Mouse (Mus musculus): Measurements from ENCODE around the gene A630076J17Rik. TPM values are rescaled to one million over a fixed set of nuclear protein-coding genes. Genes with fewer than 3 reads are reported as not detected.

A630076J17Rik gene
- polyA plus RNA-seq, 1 experiment from 2014 or later, result not detected

- no peak for ATAC-seq (ENCODE audit: low read depth)
- Histone ChIP-seq H3K27ac (ENCODE audit: low read length) (no peak within 1 kb of the TSS), H3K9me3 (replicated peaks; ENCODE audit: control insufficient read depth, low read length) (no peaks in the 10 kb centered on the region), H3K4me1 (ENCODE audit: control insufficient read depth, low read depth, low read length) (no peaks in the 10 kb centered on the region), H3K4me2 (ENCODE audit: low read depth, low read length) (no peak within 1 kb of the TSS), H3K4me3 (ENCODE audit: low read depth, low read length) (no peak within 1 kb of the TSS), H3K9ac (ENCODE audit: low read depth, low read length) (no peak within 1 kb of the TSS), H3K36me3 (ENCODE audit: control insufficient read depth, insufficient read depth) (no peaks in the 10 kb centered on the region), H3K27me3 (ENCODE audit: control insufficient read depth, insufficient read depth, low read depth, low read length) (no peaks in the 10 kb centered on the region)
- 72% methylated on average over 9 of the region's 9 CpGs for WGBS (ENCODE audit: insufficient replicate concordance)
These were observed 9.2 kb downstream of the A630076J17Rik start, which contains the start of gene Prok1 for GRCm38 (mm10) chr3:107239607-107240006. Gene Prok1, minus strand, starts transcription at chr3:107239707.

- no peak overlapping the region for H3K27ac ChIP-seq (ENCODE audit: low read length)
- H3K4me3 ChIP-seq (ENCODE audit: low read depth, low read length), result no peak overlapping the region
- no peaks in the 10 kb centered on the region for H3K4me1 ChIP-seq (ENCODE audit: control insufficient read depth, low read depth, low read length)
- H3K9ac ChIP-seq (ENCODE audit: low read depth, low read length), result no peak overlapping the region
- no peak for ATAC-seq (ENCODE audit: low read depth)
- H3K27me3 ChIP-seq (ENCODE audit: control insufficient read depth, insufficient read depth, low read depth, low read length), result no peaks in the 10 kb centered on the region
- 41% methylated on average over 14 of the region's 14 CpGs for WGBS (ENCODE audit: insufficient replicate concordance)
- no peaks in the 10 kb centered on the region for H3K9me3 ChIP-seq (replicated peaks; ENCODE audit: control insufficient read depth, low read length)
- H3K4me2 ChIP-seq (ENCODE audit: low read depth, low read length), result no peak overlapping the region
- H3K36me3 ChIP-seq (ENCODE audit: control insufficient read depth, insufficient read depth), result no peaks in the 10 kb centered on the region
These were observed 11.1 kb downstream of the A630076J17Rik start for GRCm38 (mm10) chr3:107241389-107242094.

GRCm38 (mm10) chr3:107246876-107247275, 16.5 kb downstream of the A630076J17Rik start:
- H3K9ac ChIP-seq (ENCODE audit: low read depth, low read length), result no peak overlapping the region
- H3K4me3 ChIP-seq (ENCODE audit: low read depth, low read length), result no peak overlapping the region
- no peak for ATAC-seq (ENCODE audit: low read depth)
- WGBS (ENCODE audit: insufficient replicate concordance), result 60% methylated on average over 6 of the region's 6 CpGs
- H3K4me1 ChIP-seq (ENCODE audit: control insufficient read depth, low read depth, low read length), result no peaks in the 10 kb centered on the region
- H3K27me3 ChIP-seq (ENCODE audit: control insufficient read depth, insufficient read depth, low read depth, low read length), result no peaks in the 10 kb centered on the region
- no peak overlapping the region for H3K4me2 ChIP-seq (ENCODE audit: low read depth, low read length)
- no peaks in the 10 kb centered on the region for H3K9me3 ChIP-seq (replicated peaks; ENCODE audit: control insufficient read depth, low read length)
- no peaks in the 10 kb centered on the region for H3K36me3 ChIP-seq (ENCODE audit: control insufficient read depth, insufficient read depth)
- H3K27ac ChIP-seq (ENCODE audit: low read length), result no peak overlapping the region

- ATAC-seq (ENCODE audit: low read depth), result no peak
- Histone ChIP-seq H3K27ac (ENCODE audit: low read length) (no peak overlapping the region), H3K4me3 (ENCODE audit: low read depth, low read length) (no peak overlapping the region), H3K9ac (ENCODE audit: low read depth, low read length) (no peak overlapping the region), H3K36me3 (ENCODE audit: control insufficient read depth, insufficient read depth) (no peaks in the 10 kb centered on the region), H3K4me2 (ENCODE audit: low read depth, low read length) (no peak overlapping the region), H3K9me3 (replicated peaks; ENCODE audit: control insufficient read depth, low read length) (no peaks in the 10 kb centered on the region), H3K4me1 (ENCODE audit: control insufficient read depth, low read depth, low read length) (no peaks in the 10 kb centered on the region), H3K27me3 (ENCODE audit: control insufficient read depth, insufficient read depth, low read depth, low read length) (no peaks in the 10 kb centered on the region)
- WGBS (ENCODE audit: insufficient replicate concordance), result 29% methylated on average over 3 of the region's 3 CpGs
These were observed 18.6 kb downstream of the A630076J17Rik start for GRCm38 (mm10) chr3:107249042-107249441.

- ATAC-seq (ENCODE audit: low read depth), result no peak
- Histone ChIP-seq H3K27me3 (ENCODE audit: control insufficient read depth, insufficient read depth, low read depth, low read length) (no peaks in the 10 kb centered on the region), H3K27ac (ENCODE audit: low read length) (no peak overlapping the region), H3K9ac (ENCODE audit: low read depth, low read length) (no peak overlapping the region), H3K4me2 (ENCODE audit: low read depth, low read length) (no peak overlapping the region), H3K4me1 (ENCODE audit: control insufficient read depth, low read depth, low read length) (no peaks in the 10 kb centered on the region), H3K9me3 (replicated peaks; ENCODE audit: control insufficient read depth, low read length) (no peaks in the 10 kb centered on the region), H3K36me3 (ENCODE audit: control insufficient read depth, insufficient read depth) (no peaks in the 10 kb centered on the region), H3K4me3 (ENCODE audit: low read depth, low read length) (no peak overlapping the region)
- 9% methylated on average over 2 of the region's 2 CpGs for WGBS (ENCODE audit: insufficient replicate concordance)
These were observed 19.9 kb downstream of the A630076J17Rik start for GRCm38 (mm10) chr3:107250320-107250719.

- 20% methylated on average over 4 of the region's 4 CpGs for WGBS (ENCODE audit: insufficient replicate concordance)
- Histone ChIP-seq H3K4me2 (ENCODE audit: low read depth, low read length) (no peak overlapping the region), H3K27me3 (ENCODE audit: control insufficient read depth, insufficient read depth, low read depth, low read length) (no peaks in the 10 kb centered on the region), H3K27ac (ENCODE audit: low read length) (no peak overlapping the region), H3K4me3 (ENCODE audit: low read depth, low read length) (no peak overlapping the region), H3K9ac (ENCODE audit: low read depth, low read length) (no peak overlapping the region), H3K4me1 (ENCODE audit: control insufficient read depth, low read depth, low read length) (no peaks in the 10 kb centered on the region), H3K9me3 (replicated peaks; ENCODE audit: control insufficient read depth, low read length) (no peaks in the 10 kb centered on the region), H3K36me3 (ENCODE audit: control insufficient read depth, insufficient read depth) (no peaks in the 10 kb centered on the region)
- no peak for ATAC-seq (ENCODE audit: low read depth)
These were observed 21.6 kb downstream of the A630076J17Rik start for GRCm38 (mm10) chr3:107252035-107252434.

GRCm38 (mm10) chr3:107253925-107254324, 23.5 kb downstream of the A630076J17Rik start:
- Histone ChIP-seq H3K9ac (ENCODE audit: low read depth, low read length) (no peak overlapping the region), H3K27ac (ENCODE audit: low read length) (no peak overlapping the region), H3K4me3 (ENCODE audit: low read depth, low read length) (no peak overlapping the region), H3K27me3 (ENCODE audit: control insufficient read depth, insufficient read depth, low read depth, low read length) (no peaks in the 10 kb centered on the region), H3K9me3 (replicated peaks; ENCODE audit: control insufficient read depth, low read length) (no peaks in the 10 kb centered on the region), H3K4me2 (ENCODE audit: low read depth, low read length) (no peak overlapping the region), H3K4me1 (ENCODE audit: control insufficient read depth, low read depth, low read length) (no peaks in the 10 kb centered on the region), H3K36me3 (ENCODE audit: control insufficient read depth, insufficient read depth) (no peaks in the 10 kb centered on the region)
- ATAC-seq (ENCODE audit: low read depth), result no peak
- 58% methylated on average over 5 of the region's 5 CpGs for WGBS (ENCODE audit: insufficient replicate concordance)

GRCm38 (mm10) chr3:107255992-107256391, 25.6 kb downstream of the A630076J17Rik start:
- Histone ChIP-seq H3K4me2 (ENCODE audit: low read depth, low read length) (no peak overlapping the region), H3K4me1 (ENCODE audit: control insufficient read depth, low read depth, low read length) (no peaks in the 10 kb centered on the region), H3K9me3 (replicated peaks; ENCODE audit: control insufficient read depth, low read length) (no peaks in the 10 kb centered on the region), H3K9ac (ENCODE audit: low read depth, low read length) (no peak overlapping the region), H3K4me3 (ENCODE audit: low read depth, low read length) (no peak overlapping the region), H3K27ac (ENCODE audit: low read length) (no peak overlapping the region), H3K36me3 (ENCODE audit: control insufficient read depth, insufficient read depth) (no peaks in the 10 kb centered on the region), H3K27me3 (ENCODE audit: control insufficient read depth, insufficient read depth, low read depth, low read length) (no peaks in the 10 kb centered on the region)
- ATAC-seq (ENCODE audit: low read depth), result no peak
- WGBS (ENCODE audit: insufficient replicate concordance), result 63% methylated on average over 3 of the region's 3 CpGs

- Histone ChIP-seq H3K9ac (ENCODE audit: low read depth, low read length) (no peak overlapping the region), H3K4me1 (ENCODE audit: control insufficient read depth, low read depth, low read length) (no peaks in the 10 kb centered on the region), H3K9me3 (replicated peaks; ENCODE audit: control insufficient read depth, low read length) (no peaks in the 10 kb centered on the region), H3K27me3 (ENCODE audit: control insufficient read depth, insufficient read depth, low read depth, low read length) (no peaks in the 10 kb centered on the region), H3K36me3 (ENCODE audit: control insufficient read depth, insufficient read depth) (no peaks in the 10 kb centered on the region), H3K4me3 (ENCODE audit: low read depth, low read length) (no peak overlapping the region), H3K27ac (ENCODE audit: low read length) (no peak overlapping the region), H3K4me2 (ENCODE audit: low read depth, low read length) (no peak overlapping the region)
- ATAC-seq (ENCODE audit: low read depth), result no peak
- 54% methylated on average over 7 of the region's 7 CpGs for WGBS (ENCODE audit: insufficient replicate concordance)
These were observed 26.3 kb downstream of the A630076J17Rik start for GRCm38 (mm10) chr3:107256724-107257123.
